Mouse (Mus musculus): ENCODE data around the gene Dalrd3.

- TF ChIP-seq CTCF (conservative IDR thresholded peaks at IDR 0.05; ENCODE audit: low read length) (peak; percentile 74), NANOG (IDR thresholded peaks at IDR 0.05; ENCODE audit: borderline replicate concordance, low read length) (no peak)
Observed at GRCm38 (mm10) chr9:108566815-108567776, 2.6 kb upstream of the Dalrd3 start, which contains the start of gene Ndufaf3.
